Mouse (Mus musculus): Measurements from ENCODE around the gene Kirrel3. TPM values are rescaled to one million over a fixed set of nuclear protein-coding genes. Genes with fewer than 3 reads are reported as not detected.

Gene Kirrel3
- polyA plus RNA-seq, 1 experiment: not detected

DNA sequence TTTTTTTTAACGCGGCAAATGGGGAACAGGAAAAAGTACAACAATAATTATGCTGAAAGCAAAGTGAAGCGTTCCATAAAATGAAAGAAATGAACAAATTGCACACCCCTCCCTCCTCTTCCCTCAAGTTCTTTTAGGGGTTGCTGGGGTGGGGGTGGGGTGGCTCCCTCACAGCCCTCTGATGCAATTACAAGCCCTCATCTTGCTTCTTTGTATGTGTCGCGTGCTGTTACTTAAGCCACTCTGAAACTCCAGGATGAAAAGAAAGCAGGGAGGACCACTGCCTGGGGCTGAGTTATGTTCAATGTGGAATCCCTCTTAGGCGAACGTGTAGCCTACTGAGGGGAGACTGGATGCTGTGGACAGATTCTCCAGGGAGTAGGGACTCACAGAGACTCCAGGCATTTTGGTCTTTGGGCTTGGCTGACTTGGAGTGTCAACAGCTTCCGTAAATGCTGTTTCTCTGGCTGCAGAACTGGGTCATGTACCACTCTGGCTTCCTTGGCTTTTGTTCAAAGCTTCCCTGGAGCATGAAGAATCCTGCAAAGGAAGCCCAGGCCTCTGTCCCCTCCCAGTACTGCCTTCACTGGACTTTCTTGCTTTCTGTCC is 72.7 kb downstream of the Kirrel3 start:
- H3K27ac ChIP-seq (replicated peaks; ENCODE audit: low read depth, low read length): no peak overlapping the region

DNA sequence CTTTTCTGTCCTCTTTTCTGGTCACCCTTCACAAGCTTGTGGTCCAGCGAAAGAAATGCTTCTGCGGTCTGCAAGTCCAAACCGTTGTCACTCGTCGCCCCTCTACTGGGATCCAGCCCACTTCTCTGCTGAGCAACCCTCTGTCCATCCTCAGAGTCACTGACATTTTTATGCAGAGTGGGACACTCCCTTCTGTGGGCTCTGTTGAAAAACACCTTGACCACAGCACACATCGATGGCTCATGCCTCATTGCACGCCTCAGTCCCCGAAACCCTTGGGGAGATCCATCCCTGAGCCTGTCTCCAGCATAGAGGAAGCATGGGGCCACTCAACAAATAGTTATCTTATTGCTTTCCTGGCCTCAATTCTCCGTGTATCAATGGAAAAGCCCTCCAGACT is 73.4 kb downstream of the Kirrel3 start:
- H3K27ac ChIP-seq (replicated peaks; ENCODE audit: low read depth, low read length): no peak overlapping the region
- no peak overlapping the region for H3K4me3 ChIP-seq (ENCODE audit: insufficient read depth, low read depth, low read length)

More for the DNA sequence above, 72.7 kb downstream of the Kirrel3 start:
- Histone ChIP-seq H3K4me1 (ENCODE audit: control insufficient read depth, insufficient read depth, insufficient read length, low read length) (peaks cover 2% of the 10 kb centered on the region; the same call in 1 of the 2 replicates), H3K4me3 (ENCODE audit: insufficient read depth, low read depth, low read length) (no peak overlapping the region)

GRCm38 (mm10) chr9:34561281-34561680 is 75.6 kb downstream of the Kirrel3 start:
- no peak overlapping the region for H3K27ac ChIP-seq (replicated peaks; ENCODE audit: low read depth, low read length)

More for the DNA sequence above, 73.4 kb downstream of the Kirrel3 start:
- H3K4me1 ChIP-seq (ENCODE audit: control insufficient read depth, insufficient read depth, insufficient read length, low read length): peaks cover 2% of the 10 kb centered on the region; the same call in 1 of the 2 replicates

GRCm38 (mm10) chr9:34562437-34563000 is 76.8 kb downstream of the Kirrel3 start:
- no peak overlapping the region for H3K4me3 ChIP-seq (ENCODE audit: insufficient read depth, low read depth, low read length)
- H3K4me1 ChIP-seq (ENCODE audit: control insufficient read depth, insufficient read depth, insufficient read length, low read length): peaks cover 2% of the 10 kb centered on the region; the same call in 1 of the 2 replicates
- H3K27ac ChIP-seq (replicated peaks; ENCODE audit: low read depth, low read length): no peak overlapping the region

More at GRCm38 (mm10) chr9:34561281-34561680, 75.6 kb downstream of the Kirrel3 start:
- H3K4me1 ChIP-seq (ENCODE audit: control insufficient read depth, insufficient read depth, insufficient read length, low read length): peaks cover 2% of the 10 kb centered on the region; the same call in 1 of the 2 replicates
- no peak overlapping the region for H3K4me3 ChIP-seq (ENCODE audit: insufficient read depth, low read depth, low read length)

DNA sequence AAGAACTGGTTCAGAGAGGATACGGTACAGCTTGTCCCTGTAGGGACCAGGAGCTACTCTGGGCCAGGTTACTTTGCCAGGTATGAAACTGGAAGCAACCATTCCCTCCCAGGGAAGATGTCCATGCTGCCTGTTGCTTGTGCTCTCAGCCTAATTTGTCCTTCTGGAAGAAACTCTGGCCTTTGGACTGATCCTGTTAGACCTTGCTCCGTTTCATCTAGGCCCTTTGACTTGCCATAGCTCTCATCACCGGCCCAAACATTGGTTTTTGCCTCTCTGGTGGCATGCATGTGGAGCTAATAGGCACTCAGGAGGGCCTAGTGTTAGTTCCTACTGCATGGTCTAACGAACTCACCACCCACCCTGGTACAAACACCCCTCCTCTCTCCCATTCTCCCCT is 88.2 kb downstream of the Kirrel3 start:
- Histone ChIP-seq H3K4me3 (ENCODE audit: insufficient read depth, low read depth, low read length) (no peak overlapping the region), H3K4me1 (ENCODE audit: control insufficient read depth, insufficient read depth, insufficient read length, low read length) (no peaks in the 10 kb centered on the region), H3K27ac (replicated peaks; ENCODE audit: low read depth, low read length) (no peak overlapping the region)

DNA sequence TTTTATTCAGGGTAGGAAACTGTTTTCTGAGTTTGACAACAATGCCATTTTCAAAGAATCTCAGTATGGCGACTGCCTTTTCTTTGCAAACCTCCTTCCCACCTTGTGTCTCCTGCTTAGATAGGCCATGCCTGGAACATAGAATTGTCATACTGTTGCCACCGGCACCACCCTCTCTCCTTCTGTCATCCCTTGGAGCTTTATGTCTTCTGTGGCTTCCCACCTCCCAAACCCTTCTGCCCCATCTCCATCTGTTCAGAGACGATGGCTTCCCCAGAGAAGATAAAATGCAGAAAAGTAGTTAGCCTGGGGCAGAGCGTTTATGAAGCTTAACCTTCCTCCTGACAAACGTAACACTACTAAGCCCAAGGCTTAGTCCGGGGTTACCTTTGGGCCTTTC is 88.9 kb downstream of the Kirrel3 start:
- Histone ChIP-seq H3K4me3 (ENCODE audit: insufficient read depth, low read depth, low read length) (no peak overlapping the region), H3K27ac (replicated peaks; ENCODE audit: low read depth, low read length) (no peak overlapping the region), H3K4me1 (ENCODE audit: control insufficient read depth, insufficient read depth, insufficient read length, low read length) (no peaks in the 10 kb centered on the region)

- H3K4me3 ChIP-seq (ENCODE audit: insufficient read depth, low read depth, low read length): no peak overlapping the region
- no peaks in the 10 kb centered on the region for H3K4me1 ChIP-seq (ENCODE audit: control insufficient read depth, insufficient read depth, insufficient read length, low read length)
- no peak overlapping the region for H3K27ac ChIP-seq (replicated peaks; ENCODE audit: low read depth, low read length)
These were observed 93.5 kb downstream of the Kirrel3 start for GRCm38 (mm10) chr9:34579174-34579573.

- Histone ChIP-seq H3K27ac (replicated peaks; ENCODE audit: low read depth, low read length) (no peak overlapping the region), H3K4me1 (ENCODE audit: control insufficient read depth, insufficient read depth, insufficient read length, low read length) (no peaks in the 10 kb centered on the region; the same call in 1 of the 2 replicates), H3K4me3 (ENCODE audit: insufficient read depth, low read depth, low read length) (no peak overlapping the region)
These were observed 94.4 kb downstream of the Kirrel3 start for GRCm38 (mm10) chr9:34580059-34580458.

GRCm38 (mm10) chr9:34582496-34582895 is 96.8 kb downstream of the Kirrel3 start:
- H3K27ac ChIP-seq (replicated peaks; ENCODE audit: low read depth, low read length): no peak overlapping the region
- no peak overlapping the region for H3K4me3 ChIP-seq (ENCODE audit: insufficient read depth, low read depth, low read length)

GRCm38 (mm10) chr9:34585487-34585886 is 99.8 kb downstream of the Kirrel3 start:
- Histone ChIP-seq H3K4me1 (ENCODE audit: control insufficient read depth, insufficient read depth, insufficient read length, low read length) (peaks cover 5% of the 10 kb centered on the region; the same call in 1 of the 2 replicates), H3K27ac (replicated peaks; ENCODE audit: low read depth, low read length) (no peak overlapping the region), H3K4me3 (ENCODE audit: insufficient read depth, low read depth, low read length) (no peak overlapping the region)

More at GRCm38 (mm10) chr9:34582496-34582895, 96.8 kb downstream of the Kirrel3 start:
- H3K4me1 ChIP-seq (ENCODE audit: control insufficient read depth, insufficient read depth, insufficient read length, low read length): peaks cover 5% of the 10 kb centered on the region; the same call in 1 of the 2 replicates

- Histone ChIP-seq H3K4me1 (ENCODE audit: control insufficient read depth, insufficient read depth, insufficient read length, low read length) (peaks cover 5% of the 10 kb centered on the region; the same call in 1 of the 2 replicates), H3K27ac (replicated peaks; ENCODE audit: low read depth, low read length) (no peak overlapping the region), H3K4me3 (ENCODE audit: insufficient read depth, low read depth, low read length) (no peak overlapping the region)
These were observed 100.4 kb downstream of the Kirrel3 start for GRCm38 (mm10) chr9:34586080-34586479.

DNA sequence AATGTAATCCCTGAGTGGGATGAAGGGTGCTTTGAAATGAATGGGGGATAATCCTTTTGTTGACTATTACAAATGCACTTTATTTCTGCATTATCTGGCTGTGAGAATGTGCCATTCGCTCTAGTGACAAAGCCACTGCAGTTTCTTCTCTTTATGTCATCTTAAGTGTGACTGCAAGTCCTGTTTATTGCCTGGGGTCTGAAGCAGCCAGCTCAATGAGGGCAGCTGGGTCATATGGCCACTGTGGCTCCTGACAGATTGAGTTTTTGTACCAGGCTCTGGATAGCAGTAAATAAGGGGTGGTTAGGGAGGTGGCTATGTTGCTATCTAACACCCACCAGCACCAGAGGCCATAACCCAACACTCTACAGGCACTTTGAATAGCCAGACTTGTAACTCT is 104.1 kb downstream of the Kirrel3 start:
- H3K4me3 ChIP-seq (ENCODE audit: insufficient read depth, low read depth, low read length): no peak overlapping the region
- peaks cover 5% of the 10 kb centered on the region; the same call in 1 of the 2 replicates for H3K4me1 ChIP-seq (ENCODE audit: control insufficient read depth, insufficient read depth, insufficient read length, low read length)
- H3K27ac ChIP-seq (replicated peaks; ENCODE audit: low read depth, low read length): no peak overlapping the region

DNA sequence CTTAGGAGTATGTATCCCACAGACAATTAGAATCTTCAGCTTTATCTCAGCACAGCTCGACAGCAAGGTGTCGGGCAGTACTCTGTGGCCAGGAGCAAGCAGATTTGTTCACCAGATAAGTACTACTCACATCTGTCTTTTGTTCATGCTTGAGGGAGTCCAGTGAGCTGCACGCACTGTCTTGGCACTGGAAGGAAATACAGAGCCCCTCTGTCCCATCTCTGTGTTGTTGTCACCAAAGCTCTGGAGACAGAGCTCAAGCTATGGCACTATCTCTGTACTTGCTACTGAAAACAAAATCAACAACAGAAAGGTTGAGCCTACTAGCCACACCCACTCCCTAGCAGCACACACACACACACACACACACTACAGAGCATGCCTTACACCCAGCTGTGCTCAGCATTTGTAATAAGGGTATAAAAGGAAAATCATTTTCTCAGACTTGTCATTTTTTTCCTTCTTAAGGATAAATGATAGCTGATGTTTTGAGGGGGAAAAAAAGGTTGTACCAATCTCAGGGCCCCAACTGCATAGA is 106.4 kb downstream of the Kirrel3 start:
- Histone ChIP-seq H3K4me1 (ENCODE audit: control insufficient read depth, insufficient read depth, insufficient read length, low read length) (no peaks in the 10 kb centered on the region), H3K4me3 (ENCODE audit: insufficient read depth, low read depth, low read length) (no peak overlapping the region), H3K27ac (replicated peaks; ENCODE audit: low read depth, low read length) (no peak overlapping the region)

GRCm38 (mm10) chr9:34593889-34594288 is 108.2 kb downstream of the Kirrel3 start:
- Histone ChIP-seq H3K4me3 (ENCODE audit: insufficient read depth, low read depth, low read length) (no peak overlapping the region), H3K4me1 (ENCODE audit: control insufficient read depth, insufficient read depth, insufficient read length, low read length) (no peaks in the 10 kb centered on the region), H3K27ac (replicated peaks; ENCODE audit: low read depth, low read length) (no peak overlapping the region)

DNA sequence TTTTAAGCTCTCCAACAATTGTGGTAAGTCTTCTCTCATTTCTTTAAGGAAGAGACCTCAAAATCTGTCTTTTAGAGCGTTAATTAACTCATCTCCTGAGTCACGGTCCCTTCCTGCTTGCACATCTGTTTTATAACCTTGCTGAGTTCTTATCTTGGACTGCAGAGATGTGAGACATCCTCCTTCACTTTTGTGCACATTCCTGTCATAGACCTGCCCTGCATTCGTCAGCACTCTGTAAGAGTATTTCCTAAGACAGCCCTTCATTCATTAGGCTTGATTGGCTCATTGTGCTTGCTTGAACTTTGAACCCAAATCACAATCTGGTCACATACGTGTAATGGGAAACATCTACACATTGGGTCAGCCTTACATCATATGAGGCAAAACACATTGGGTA is 114.6 kb downstream of the Kirrel3 start:
- no peak overlapping the region for H3K27ac ChIP-seq (replicated peaks; ENCODE audit: low read depth, low read length)
- H3K4me3 ChIP-seq (ENCODE audit: insufficient read depth, low read depth, low read length): no peak overlapping the region
- H3K4me1 ChIP-seq (ENCODE audit: control insufficient read depth, insufficient read depth, insufficient read length, low read length): no peaks in the 10 kb centered on the region

DNA sequence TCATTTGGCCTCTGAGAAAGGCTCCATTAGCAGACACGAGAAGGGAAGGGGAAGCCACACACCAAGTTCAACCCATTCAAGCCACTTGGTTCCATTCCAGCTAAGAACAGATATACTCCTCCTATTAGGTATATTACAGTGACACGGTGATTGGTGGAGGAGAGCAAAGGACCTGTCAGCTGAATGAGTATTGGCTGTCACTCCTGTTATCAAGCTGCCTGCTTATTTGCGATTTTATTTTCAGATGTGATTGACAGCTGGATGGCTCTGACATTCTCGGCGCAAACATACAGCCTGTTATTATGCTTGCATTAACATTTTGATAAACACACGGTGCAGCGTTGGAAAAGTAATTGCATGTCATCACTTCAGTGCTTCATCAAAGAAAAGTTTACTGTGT is 118.1 kb downstream of the Kirrel3 start:
- no peak overlapping the region for H3K27ac ChIP-seq (replicated peaks; ENCODE audit: low read depth, low read length)
- no peak overlapping the region for H3K4me3 ChIP-seq (ENCODE audit: insufficient read depth, low read depth, low read length)
- H3K4me1 ChIP-seq (ENCODE audit: control insufficient read depth, insufficient read depth, insufficient read length, low read length): peaks cover 2% of the 10 kb centered on the region; the same call in 1 of the 2 replicates

All from brown adipose tissue, adult 24 weeks (tissue).